Comparison of ENCODE assay signal across 16 mouse cellular contexts in genomic region chr6:134527596-134528128, GRCm38 (mm10). TPM values are rescaled to one million over a fixed set of nuclear protein-coding genes. Genes with fewer than 3 reads are reported as not detected.
A peak's percentile ranks its signal among the peaks of the same experiment; 100 is the strongest.
DNase-seq lines count a peak whose midpoint lies in the region; ATAC-seq lines count a peak whose summit lies in the region.
"Had no signal": no experiment of that assay in that cellular context is flagged by ENCODE, and none has a peak within 500 bp of the region (broad histone marks: within the 10 kb centered on the region; RNA-seq: fewer than 3 reads in every experiment).

No protein-coding gene starts in this region.

- no peak overlapping the region for H3K4me2 ChIP-seq in kidney, embryonic 14.5 days (replicated peaks; ENCODE audit: low read depth, low read length)
- no peak overlapping the region for H3K4me2 ChIP-seq in midbrain, embryonic 16.5 days (ENCODE audit: low read length)
- H3K4me2 ChIP-seq: forebrain, embryonic 13.5 days; midbrain, embryonic 13.5 days; neural tube, embryonic 12.5 days had no signal

- peaks cover 34% of the 10 kb centered on the region for H3K4me1 ChIP-seq in kidney, embryonic 14.5 days (ENCODE audit: control insufficient read depth, insufficient read depth, low read length)
- peaks cover 19% of the 10 kb centered on the region for H3K4me1 ChIP-seq in midbrain, embryonic 16.5 days (ENCODE audit: control insufficient read depth, insufficient read depth, low read length)
- peaks cover 20% of the 10 kb centered on the region for H3K4me1 ChIP-seq in midbrain, embryonic 10.5 days

- DNase-seq in adrenal gland, postnatal 25 days, result peak; percentile 21
- no peak for DNase-seq in adrenal gland, adult 18-20 months (ENCODE audit: low spot score in 2 of 2)
- DNase-seq in kidney, adult 18-20 months, result no peak
- DNase-seq in midbrain, embryonic 10.5 days (ENCODE audit: low spot score), result no peak
- no peak for DNase-seq in spleen, adult 12 weeks (ENCODE audit: low spot score)
- no peak for DNase-seq in yolk sac, embryonic 10.5 days (ENCODE audit: low spot score)
- DNase-seq: cerebellum, postnatal 36 days; gastrocnemius, postnatal 25 days; thymus, adult 18-20 months had no signal

- no peaks in the 10 kb centered on the region for H3K27me3 ChIP-seq in kidney, embryonic 14.5 days (ENCODE audit: control insufficient read depth, insufficient read depth, low read length)
- no peaks in the 10 kb centered on the region for H3K27me3 ChIP-seq in midbrain, embryonic 16.5 days (ENCODE audit: control insufficient read depth, insufficient read depth, low read depth, low read length)
- H3K27me3 ChIP-seq in midbrain, embryonic 10.5 days (ENCODE audit: low read depth, poor library complexity, severe bottlenecking), result no peaks in the 10 kb centered on the region
- H3K27me3 ChIP-seq: forebrain, embryonic 13.5 days; heart, embryonic 13.5 days; midbrain, embryonic 13.5 days; neural tube, embryonic 12.5 days had no signal

- H3K27ac ChIP-seq in kidney, embryonic 14.5 days (ENCODE audit: low read depth, low read length), result peak overlapping the region; percentile 49
- H3K27ac ChIP-seq in midbrain, embryonic 16.5 days (ENCODE audit: low read length), result no peak overlapping the region; the same call in 1 of the 2 replicates
- H3K27ac ChIP-seq in midbrain, embryonic 10.5 days (replicated peaks), result no peak overlapping the region
- H3K27ac ChIP-seq: forebrain, embryonic 13.5 days; heart, embryonic 13.5 days; midbrain, embryonic 13.5 days; neural tube, embryonic 12.5 days had no signal

- H3K9ac ChIP-seq in kidney, embryonic 14.5 days (ENCODE audit: low read depth, low read length), result no peak overlapping the region
- no peak overlapping the region for H3K9ac ChIP-seq in midbrain, embryonic 16.5 days (ENCODE audit: low read depth, low read length)
- H3K9ac ChIP-seq: forebrain, embryonic 13.5 days; heart, embryonic 13.5 days; midbrain, embryonic 13.5 days; neural tube, embryonic 12.5 days had no signal

- no peaks in the 10 kb centered on the region for H3K9me3 ChIP-seq in kidney, embryonic 14.5 days (ENCODE audit: control insufficient read depth, low read length)
- no peaks in the 10 kb centered on the region for H3K9me3 ChIP-seq in midbrain, embryonic 16.5 days (replicated peaks; ENCODE audit: control insufficient read depth, low read length, poor library complexity, severe bottlenecking)
- peaks cover 6% of the 10 kb centered on the region; the same call in 1 of the 2 replicates for H3K9me3 ChIP-seq in midbrain, embryonic 10.5 days (replicated peaks)
- H3K9me3 ChIP-seq: neural tube, embryonic 12.5 days had no signal

- no peak for ATAC-seq in kidney, embryonic 14.5 days (ENCODE audit: low FRiP score, low TSS enrichment)
- 0 out of 2 replicates have a peak, but pooled peaks have one; percentile 21 for ATAC-seq in midbrain, embryonic 16.5 days
- ATAC-seq: forebrain, embryonic 13.5 days; midbrain, embryonic 13.5 days had no signal

- WGBS in kidney, embryonic 14.5 days, result 23% methylated on average over 6 of the region's 6 CpGs
- 31% methylated on average over 6 of the region's 6 CpGs for WGBS in midbrain, embryonic 16.5 days
- 63% methylated on average over 6 of the region's 6 CpGs for WGBS in midbrain, embryonic 10.5 days

- 0 out of 2 replicates have a peak, but pooled peaks cover 3% of the 10 kb centered on the region for H3K36me3 ChIP-seq in kidney, embryonic 14.5 days (ENCODE audit: control insufficient read depth, insufficient read depth, low read length)
- H3K36me3 ChIP-seq in midbrain, embryonic 16.5 days (ENCODE audit: control insufficient read depth, insufficient read depth, low read length), result no peaks in the 10 kb centered on the region
- peaks cover 24% of the 10 kb centered on the region for H3K36me3 ChIP-seq in midbrain, embryonic 10.5 days

- no peak overlapping the region for H3K4me3 ChIP-seq in kidney, embryonic 14.5 days (ENCODE audit: low read length)
- H3K4me3 ChIP-seq in midbrain, embryonic 16.5 days (ENCODE audit: low read depth, low read length), result no peak overlapping the region
- no peak overlapping the region for H3K4me3 ChIP-seq in midbrain, embryonic 10.5 days
- H3K4me3 ChIP-seq: forebrain, embryonic 13.5 days; heart, embryonic 13.5 days; hindbrain, embryonic 10.5 days; midbrain, embryonic 13.5 days; neural tube, embryonic 12.5 days had no signal

RNA-seq across cellular contexts. Expression of gene Lrp6, which starts 39.1 kb away (rescaled TPM):
- 94.4 and 112 TPM in 2 replicates for total RNA-seq in adrenal gland, postnatal 25 days (2021)
- total RNA-seq in adrenal gland, adult 18-20 months (2021), result 10 to 100 TPM; 57.2 to 78.3 TPM
- polyA plus RNA-seq in kidney, embryonic 14.5 days (2014; fragmentation: Nextera tagmentation; extraction: Ambion mirVana), result 32.6 and 49.7 TPM in 2 replicates
- 14.4 and 16.7 TPM in 2 replicates for polyA plus RNA-seq in midbrain, embryonic 16.5 days (2015; fragmentation: Nextera tagmentation; extraction: Ambion mirVana)
- polyA plus RNA-seq in midbrain, embryonic 10.5 days (2016; fragmentation: Nextera tagmentation; extraction: Ambion mirVana), result 24.4 and 24.5 TPM in 2 replicates
